Mouse (Mus musculus): ENCODE results near the gene Mysm1. TPM values are rescaled to one million over a fixed set of nuclear protein-coding genes. Genes with fewer than 3 reads are reported as not detected.

Mysm1 gene
- 12.5 and 21.1 TPM in 2 replicates for polyA plus RNA-seq (2012; rRNA removed)

GRCm38 (mm10) chr4:94978590-94979499 is at the start of gene Mysm1:
TSS of gene Mysm1 (minus strand) at chr4:94979100.

DNA sequence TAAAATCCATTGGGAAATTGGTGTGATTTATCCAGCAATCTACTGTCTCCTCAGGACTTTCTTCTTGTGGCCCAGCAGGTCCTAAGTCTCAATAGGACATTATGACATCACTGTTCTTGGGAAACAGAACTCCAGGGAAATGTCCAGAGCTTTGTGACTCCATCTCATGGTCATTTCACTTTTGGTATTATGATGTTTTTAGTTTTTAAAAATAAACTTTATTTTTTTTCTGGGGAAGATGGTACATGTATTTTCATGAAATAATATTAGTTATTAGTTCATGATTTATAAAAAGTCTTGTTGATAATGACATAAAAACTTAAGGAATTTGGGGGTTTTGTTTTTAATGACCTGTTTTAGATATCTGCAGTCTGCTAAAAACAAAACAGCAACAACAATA is 50.2 kb downstream of the Mysm1 start, which contains the start of gene Eqtn:
Gene Eqtn, minus strand, starts transcription at position 101 of the 400 bp plus-strand sequence.

Other genes starting within 250 kb of the Mysm1 start
- 6.1 and 8.6 TPM in 2 replicates for gene Tek, start 239.8 kb downstream of the Mysm1 start, polyA plus RNA-seq (2012; rRNA removed)
- 0.42 and 0.87 TPM in 2 replicates for gene Eqtn, start 50.3 kb downstream of the Mysm1 start, polyA plus RNA-seq (2012; rRNA removed)
- gene Jun, start 73.1 kb upstream of the Mysm1 start, polyA plus RNA-seq (2012; rRNA removed) = 48.0 and 48.4 TPM in 2 replicates